ENCODE assay signal across 16 mouse cellular contexts in the genomic region with DNA sequence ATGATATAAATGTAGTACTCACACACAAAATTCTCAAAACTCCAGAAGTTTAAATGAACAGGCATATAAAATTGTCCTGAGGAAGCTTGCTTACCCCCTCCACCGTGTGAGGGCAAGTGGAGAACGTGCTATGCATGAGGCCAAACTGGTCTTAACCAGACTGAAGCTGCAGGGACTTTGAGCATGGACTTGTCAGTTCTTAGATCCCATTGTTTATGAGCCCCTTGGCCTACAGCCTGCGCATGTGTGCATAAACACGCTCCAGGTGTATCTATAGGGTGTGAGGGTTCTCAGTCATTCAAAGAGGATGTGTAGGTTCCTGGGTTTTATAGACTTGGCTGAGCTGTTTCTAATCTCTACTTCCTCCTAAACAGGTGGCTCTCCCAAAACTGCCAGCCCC. TPM values are rescaled to one million over a fixed set of nuclear protein-coding genes. Genes with fewer than 3 reads are reported as not detected.
"Had no signal": no experiment of that assay in that cellular context is flagged by ENCODE, and none has a peak within 500 bp of the region (broad histone marks: within the 10 kb centered on the region; RNA-seq: fewer than 3 reads in every experiment).

No protein-coding gene starts in this region.

- H3K4me3 ChIP-seq: intestine, embryonic 15.5 days; liver, embryonic 13.5 days; lung, embryonic 15.5 days; megakaryocyte, embryonic 14.5 days; neural tube, embryonic 15.5 days had no signal

- H3K36me3 ChIP-seq: intestine, embryonic 15.5 days; liver, embryonic 13.5 days; lung, embryonic 15.5 days had no signal

- H3K27ac ChIP-seq: intestine, embryonic 15.5 days; liver, embryonic 13.5 days; lung, embryonic 15.5 days; macrophage; neural tube, embryonic 15.5 days; stomach, postnatal 0 days had no signal

- H3K27me3 ChIP-seq: intestine, embryonic 15.5 days; liver, embryonic 13.5 days; lung, embryonic 15.5 days; megakaryocyte, embryonic 14.5 days; neural tube, embryonic 15.5 days had no signal

- DNase-seq: kidney, adult 18-20 months; kidney, postnatal 10 days; layer of hippocampus, adult 9-11 months; left cerebral cortex, postnatal 4 days; liver; liver, embryonic 13.5 days; liver, postnatal 0 days; lung, postnatal 14 days; thymus, postnatal 4 days had no signal

- H3K9ac ChIP-seq: intestine, embryonic 15.5 days; liver, embryonic 13.5 days; liver, postnatal 0 days; lung, embryonic 15.5 days; neural tube, embryonic 15.5 days had no signal

- H3K4me2 ChIP-seq: intestine, embryonic 15.5 days; liver, embryonic 13.5 days; lung, embryonic 15.5 days; midbrain, embryonic 11.5 days; neural tube, embryonic 15.5 days had no signal

- ATAC-seq: intestine, embryonic 15.5 days; liver, postnatal 0 days had no signal

- H3K4me1 ChIP-seq: intestine, embryonic 15.5 days; liver, embryonic 13.5 days had no signal

- H3K9me3 ChIP-seq: intestine, embryonic 15.5 days; liver, embryonic 13.5 days; lung, embryonic 15.5 days; megakaryocyte, embryonic 14.5 days; neural tube, embryonic 15.5 days had no signal

RNA-seq across cellular contexts. Expression of a gene that starts 31.1 kb away (rescaled TPM):
- polyA plus RNA-seq: liver, postnatal 0 days; macrophage had no signal
